Mouse (Mus musculus) spleen, postnatal 10 days (tissue): ENCODE measurements around the gene Smim14.
"Not testable (repeated sequence)": the region's sequence is repeated elsewhere in the genome, so short reads cannot be mapped to it uniquely, and the experiment has no call there.

Experiments
- DNase-seq, 2 experiments: peaks; one replicate each; pipeline ENCODE4 v3.0.0; 2021 to 2022; ENCODE audit warnings: low spot score in 2 of 2

Gene Smim14

GRCm38 (mm10) chr5:65536751-65537419, at the start of gene Smim14, which contains the start of gene Ube2k:
Gene Smim14 (minus strand): TSS chr5:65537184.
Gene Ube2k (plus strand): TSS chr5:65537233.
- peak; percentile 94 to 96 for DNase-seq

GRCm38 (mm10) chr5:65586291-65586690, 49.3 kb upstream of the Smim14 start:
- no peak for DNase-seq

GRCm38 (mm10) chr5:65578545-65578944, 41.6 kb upstream of the Smim14 start:
- no peak for DNase-seq

- no peak for DNase-seq
Observed at GRCm38 (mm10) chr5:65575896-65576295, 38.9 kb upstream of the Smim14 start.

- DNase-seq: no peak
Observed at GRCm38 (mm10) chr5:65574876-65575275, 37.9 kb upstream of the Smim14 start.

GRCm38 (mm10) chr5:65565486-65565885, 28.5 kb upstream of the Smim14 start:
- DNase-seq: no peak

GRCm38 (mm10) chr5:65561125-65561893, 24.3 kb upstream of the Smim14 start:
- no peak for DNase-seq

GRCm38 (mm10) chr5:65557109-65557508, 20.1 kb upstream of the Smim14 start:
- no peak for DNase-seq

GRCm38 (mm10) chr5:65549677-65550076, 12.7 kb upstream of the Smim14 start:
- DNase-seq: no peak

- DNase-seq: no peak
Observed at GRCm38 (mm10) chr5:65544616-65545015, 7.6 kb upstream of the Smim14 start.

- no peak for DNase-seq
Observed at GRCm38 (mm10) chr5:65543491-65543890, 6.5 kb upstream of the Smim14 start.

- no peak for DNase-seq
Observed at GRCm38 (mm10) chr5:65541889-65542288, 4.9 kb upstream of the Smim14 start.

- DNase-seq: no peak
Observed at GRCm38 (mm10) chr5:65539786-65540185, 2.8 kb upstream of the Smim14 start.

- DNase-seq: no peak
Observed at GRCm38 (mm10) chr5:65538829-65539228, 1.8 kb upstream of the Smim14 start.

- no peak for DNase-seq
Observed at GRCm38 (mm10) chr5:65538121-65538520, 1.1 kb upstream of the Smim14 start.

GRCm38 (mm10) chr5:65537420-65538071, 562 bp upstream of the Smim14 start:
- DNase-seq: peak in 1 of 2 experiments; percentile 66

- not testable (repeated sequence) for DNase-seq
Observed at GRCm38 (mm10) chr5:65536068-65536465, 917 bp downstream of the Smim14 start.

- peak; percentile 29 to 36 for DNase-seq
Observed at GRCm38 (mm10) chr5:65535457-65536067, 1.4 kb downstream of the Smim14 start.

- no peak for DNase-seq
Observed at GRCm38 (mm10) chr5:65534496-65534895, 2.5 kb downstream of the Smim14 start.

- DNase-seq: no peak
Observed at GRCm38 (mm10) chr5:65531283-65531682, 5.7 kb downstream of the Smim14 start.

- DNase-seq: peak in 1 of 2 experiments; percentile 38
Observed at GRCm38 (mm10) chr5:65525674-65526443, 11.1 kb downstream of the Smim14 start.
